Mouse (Mus musculus): ENCODE results near the gene Dst. TPM values are rescaled to one million over a fixed set of nuclear protein-coding genes. Genes with fewer than 3 reads are reported as not detected.
A peak's percentile ranks its signal among the peaks of the same experiment; 100 is the strongest.

Gene Dst
- total and polyA plus RNA-seq, 2 experiments from 2014 or later: 21.7 to 106 TPM

- H3K4me1 ChIP-seq (ENCODE audit: control insufficient read depth, insufficient read depth): 0 out of 2 replicates have a peak, but pooled peaks cover 5% of the 10 kb centered on the region
- no peak overlapping the region for H3K4me2 ChIP-seq (ENCODE audit: low read depth, low read length)
- WGBS: 23% methylated on average over 19 of the region's 19 CpGs
- no peak overlapping the region for H3K4me3 ChIP-seq (ENCODE audit: low read depth, low read length)
- H3K9me3 ChIP-seq (replicated peaks; ENCODE audit: control insufficient read depth, low read length): no peaks in the 10 kb centered on the region
- peak; percentile 65 for ATAC-seq (ENCODE audit: insufficient read depth, low read depth)
- H3K27me3 ChIP-seq (ENCODE audit: control insufficient read depth, insufficient read depth, low read length): no peaks in the 10 kb centered on the region
- TF ChIP-seq CTCF (IDR thresholded peaks at IDR 0.05; ENCODE audit: low read depth) (no peak), EP300 (IDR thresholded peaks at IDR 0.05; ENCODE audit: low read depth) (no peak)
- peak overlapping the region; percentile 62 for H3K27ac ChIP-seq (ENCODE audit: low read depth)
- no peak overlapping the region for H3K9ac ChIP-seq (replicated peaks; ENCODE audit: low read depth, low read length)
- H3K36me3 ChIP-seq (replicated peaks; ENCODE audit: control insufficient read depth, insufficient read depth, low read length): peaks cover 71% of the 10 kb centered on the region
- DNase-seq (ENCODE audit: low spot score): peak; percentile 77
Measured at GRCm38 (mm10) chr1:34167151-34168057, 259.4 kb downstream of the Dst start.

- Histone ChIP-seq H3K4me3 (ENCODE audit: low read depth, low read length) (no peak overlapping the region), H3K4me2 (ENCODE audit: low read depth, low read length) (no peak overlapping the region), H3K9me3 (replicated peaks; ENCODE audit: control insufficient read depth, low read length) (no peaks in the 10 kb centered on the region), H3K27ac (ENCODE audit: low read depth) (no peak overlapping the region), H3K27me3 (ENCODE audit: control insufficient read depth, insufficient read depth, low read length) (no peaks in the 10 kb centered on the region), H3K4me1 (ENCODE audit: control insufficient read depth, insufficient read depth) (0 out of 2 replicates have a peak, but pooled peaks cover 5% of the 10 kb centered on the region), H3K36me3 (replicated peaks; ENCODE audit: control insufficient read depth, insufficient read depth, low read length) (peaks cover 77% of the 10 kb centered on the region), H3K9ac (replicated peaks; ENCODE audit: low read depth, low read length) (no peak overlapping the region)
- DNase-seq (ENCODE audit: low spot score) (no peak), ATAC-seq (ENCODE audit: insufficient read depth, low read depth) (no peak)
- WGBS: 94% methylated on average over 12 of the region's 12 CpGs
- TF ChIP-seq EP300 (IDR thresholded peaks at IDR 0.05; ENCODE audit: low read depth): no peak
- no peak for TF ChIP-seq CTCF (IDR thresholded peaks at IDR 0.05; ENCODE audit: low read depth)
Measured at GRCm38 (mm10) chr1:34169086-34169485, 261.1 kb downstream of the Dst start.

GRCm38 (mm10) chr1:34174517-34174916, 266.5 kb downstream of the Dst start:
- Histone ChIP-seq H3K36me3 (replicated peaks; ENCODE audit: control insufficient read depth, insufficient read depth, low read length) (peaks cover 92% of the 10 kb centered on the region), H3K9ac (replicated peaks; ENCODE audit: low read depth, low read length) (no peak overlapping the region), H3K4me1 (ENCODE audit: control insufficient read depth, insufficient read depth) (no peaks in the 10 kb centered on the region), H3K27ac (ENCODE audit: low read depth) (no peak overlapping the region), H3K27me3 (ENCODE audit: control insufficient read depth, insufficient read depth, low read length) (no peaks in the 10 kb centered on the region), H3K4me2 (ENCODE audit: low read depth, low read length) (no peak overlapping the region), H3K4me3 (ENCODE audit: low read depth, low read length) (no peak overlapping the region), H3K9me3 (replicated peaks; ENCODE audit: control insufficient read depth, low read length) (no peaks in the 10 kb centered on the region)
- 95% methylated on average over 15 of the region's 15 CpGs for WGBS
- TF ChIP-seq EP300 (IDR thresholded peaks at IDR 0.05; ENCODE audit: low read depth): no peak
- DNase-seq (ENCODE audit: low spot score) (no peak), ATAC-seq (ENCODE audit: insufficient read depth, low read depth) (no peak)

GRCm38 (mm10) chr1:34174961-34175360, 266.9 kb downstream of the Dst start:
- Histone ChIP-seq H3K36me3 (replicated peaks; ENCODE audit: control insufficient read depth, insufficient read depth, low read length) (peaks cover 92% of the 10 kb centered on the region), H3K9ac (replicated peaks; ENCODE audit: low read depth, low read length) (no peak overlapping the region), H3K27ac (ENCODE audit: low read depth) (no peak overlapping the region), H3K4me2 (ENCODE audit: low read depth, low read length) (no peak overlapping the region), H3K4me1 (ENCODE audit: control insufficient read depth, insufficient read depth) (no peaks in the 10 kb centered on the region), H3K4me3 (ENCODE audit: low read depth, low read length) (no peak overlapping the region), H3K27me3 (ENCODE audit: control insufficient read depth, insufficient read depth, low read length) (no peaks in the 10 kb centered on the region), H3K9me3 (replicated peaks; ENCODE audit: control insufficient read depth, low read length) (no peaks in the 10 kb centered on the region)
- 73% methylated on average over 8 of the region's 8 CpGs for WGBS
- TF ChIP-seq EP300 (IDR thresholded peaks at IDR 0.05; ENCODE audit: low read depth) (no peak), CTCF (IDR thresholded peaks at IDR 0.05; ENCODE audit: low read depth) (no peak)
- DNase-seq (ENCODE audit: low spot score) (no peak), ATAC-seq (ENCODE audit: insufficient read depth, low read depth) (no peak)

- WGBS: 80% methylated on average over 41 of the region's 41 CpGs
- no peak for ATAC-seq (ENCODE audit: insufficient read depth, low read depth)
- H3K27me3 ChIP-seq (ENCODE audit: control insufficient read depth, insufficient read depth, low read length): no peaks in the 10 kb centered on the region
- no peak overlapping the region for H3K27ac ChIP-seq (ENCODE audit: low read depth)
- peak overlapping the region; percentile 1; the same call in 1 of the 2 replicates for H3K4me2 ChIP-seq (ENCODE audit: low read depth, low read length)
- H3K4me1 ChIP-seq (ENCODE audit: control insufficient read depth, insufficient read depth): no peaks in the 10 kb centered on the region
- no peaks in the 10 kb centered on the region for H3K9me3 ChIP-seq (replicated peaks; ENCODE audit: control insufficient read depth, low read length)
- no peak overlapping the region for H3K9ac ChIP-seq (replicated peaks; ENCODE audit: low read depth, low read length)
- no peak for TF ChIP-seq CTCF (IDR thresholded peaks at IDR 0.05; ENCODE audit: low read depth)
- no peak for TF ChIP-seq EP300 (IDR thresholded peaks at IDR 0.05; ENCODE audit: low read depth)
- peaks cover 90% of the 10 kb centered on the region for H3K36me3 ChIP-seq (replicated peaks; ENCODE audit: control insufficient read depth, insufficient read depth, low read length)
- H3K4me3 ChIP-seq (ENCODE audit: low read depth, low read length): no peak overlapping the region
- DNase-seq (ENCODE audit: low spot score): no peak
Measured at GRCm38 (mm10) chr1:34178022-34178727, 270.1 kb downstream of the Dst start.

Measured in heart, postnatal 0 days (tissue).